ENCODE assay signal across 27 mouse cellular contexts in genomic region chr1:154042956-154043355, GRCm38 (mm10).
DNase-seq lines count a peak whose midpoint lies in the region; ATAC-seq and TF ChIP-seq lines count a peak whose summit lies in the region.
"Had no signal": no experiment of that assay in that cellular context is flagged by ENCODE, and none has a peak within 500 bp of the region (broad histone marks: within the 10 kb centered on the region; RNA-seq: fewer than 3 reads in every experiment).

No protein-coding gene starts in this region.

- H3K9me3 ChIP-seq in intestine, embryonic 16.5 days (ENCODE audit: control insufficient read depth, low read length) = no peaks in the 10 kb centered on the region
- no peaks in the 10 kb centered on the region for H3K9me3 ChIP-seq in intestine, embryonic 15.5 days
- H3K9me3 ChIP-seq in liver, postnatal 0 days (ENCODE audit: low read length) = no peaks in the 10 kb centered on the region
- H3K9me3 ChIP-seq in neural tube, embryonic 15.5 days (replicated peaks) = no peaks in the 10 kb centered on the region
- H3K9me3 ChIP-seq: embryonic facial prominence, embryonic 13.5 days; forebrain, embryonic 15.5 days; hindbrain, embryonic 10.5 days; limb, embryonic 10.5 days had no signal

- ATAC-seq in intestine, embryonic 16.5 days = peak; percentile 46; the same call in 1 of the 2 replicates
- no peak for ATAC-seq in intestine, embryonic 15.5 days
- peak; percentile 80 for ATAC-seq in liver, postnatal 0 days
- no peak for ATAC-seq in neural tube, embryonic 15.5 days (ENCODE audit: low FRiP score)
- no peak for ATAC-seq in megakaryocyte progenitor cell, adult 5-6 weeks (replicated peaks; ENCODE audit: poor library complexity)
- ATAC-seq: activated CD4-positive, CD25-positive, alpha-beta regulatory T cell, adult 4 months; forebrain, embryonic 15.5 days; hindbrain, postnatal 0 days; lung, postnatal 0 days had no signal

- H3K4me1 ChIP-seq in intestine, embryonic 16.5 days (ENCODE audit: control insufficient read depth, insufficient read depth, low read length) = no peaks in the 10 kb centered on the region
- no peaks in the 10 kb centered on the region for H3K4me1 ChIP-seq in intestine, embryonic 15.5 days (replicated peaks)
- 0 out of 2 replicates have a peak, but pooled peaks cover 4% of the 10 kb centered on the region for H3K4me1 ChIP-seq in liver, postnatal 0 days (ENCODE audit: insufficient read depth)
- H3K4me1 ChIP-seq in neural tube, embryonic 15.5 days = no peaks in the 10 kb centered on the region
- H3K4me1 ChIP-seq: embryonic facial prominence, embryonic 13.5 days; forebrain, embryonic 15.5 days; hindbrain, embryonic 10.5 days; limb, embryonic 10.5 days had no signal

- no peak for TF ChIP-seq EP300 in liver, postnatal 0 days (IDR thresholded peaks at IDR 0.05; ENCODE audit: low read depth)

- DNase-seq in large intestine, adult 2 months (ENCODE audit: low read depth, low spot score) = peak; percentile 63
- no peak for DNase-seq in liver, postnatal 0 days
- peak; percentile 33 for DNase-seq in yolk sac, embryonic 10.5 days (ENCODE audit: low spot score)
- DNase-seq in kidney, adult 9 months = no peak
- DNase-seq: adrenal gland, postnatal 10 days; cerebellum, adult 2 months; cerebellum, postnatal 25 days; gastrocnemius, postnatal 14 days; kidney, adult 18-20 months; kidney, postnatal 10 days; retina, postnatal 1 day; right cerebral cortex, postnatal 25 days; spleen, adult 18-20 months; thymus, postnatal 25 days had no signal

- no peak overlapping the region for H3K9ac ChIP-seq in intestine, embryonic 16.5 days (ENCODE audit: low read depth, low read length)
- no peak overlapping the region for H3K9ac ChIP-seq in intestine, embryonic 15.5 days
- no peak overlapping the region for H3K9ac ChIP-seq in liver, postnatal 0 days (replicated peaks)
- no peak overlapping the region for H3K9ac ChIP-seq in neural tube, embryonic 15.5 days (replicated peaks)
- H3K9ac ChIP-seq: embryonic facial prominence, embryonic 13.5 days; forebrain, embryonic 15.5 days had no signal

- H3K36me3 ChIP-seq in intestine, embryonic 16.5 days (ENCODE audit: control insufficient read depth, insufficient read depth, low read length) = no peaks in the 10 kb centered on the region
- H3K36me3 ChIP-seq in intestine, embryonic 15.5 days = no peaks in the 10 kb centered on the region
- H3K36me3 ChIP-seq in liver, postnatal 0 days (replicated peaks; ENCODE audit: insufficient read depth, low read length) = no peaks in the 10 kb centered on the region
- no peaks in the 10 kb centered on the region for H3K36me3 ChIP-seq in neural tube, embryonic 15.5 days
- H3K36me3 ChIP-seq: embryonic facial prominence, embryonic 13.5 days; forebrain, embryonic 15.5 days; hindbrain, embryonic 10.5 days; limb, embryonic 10.5 days had no signal

- no peak overlapping the region for H3K4me3 ChIP-seq in intestine, embryonic 16.5 days (ENCODE audit: low read length)
- H3K4me3 ChIP-seq in intestine, embryonic 15.5 days (replicated peaks) = no peak overlapping the region
- H3K4me3 ChIP-seq in liver, postnatal 0 days (ENCODE audit: low read depth, low read length) = no peak overlapping the region
- no peak overlapping the region for H3K4me3 ChIP-seq in neural tube, embryonic 15.5 days (replicated peaks)
- H3K4me3 ChIP-seq: embryonic facial prominence, embryonic 13.5 days; forebrain, embryonic 15.5 days; hindbrain, embryonic 10.5 days; limb, embryonic 10.5 days had no signal

- WGBS in intestine, embryonic 16.5 days = 71% methylated on average over 2 of the region's 2 CpGs
- 60% methylated on average over 2 of the region's 2 CpGs for WGBS in intestine, embryonic 15.5 days
- 28% methylated on average over 2 of the region's 2 CpGs for WGBS in large intestine, adult 2 months
- WGBS in liver, postnatal 0 days (ENCODE audit: insufficient replicate concordance) = 40% methylated on average over 2 of the region's 2 CpGs
- 81% methylated on average over 2 of the region's 2 CpGs for WGBS in neural tube, embryonic 15.5 days

- no peak for TF ChIP-seq CTCF in liver, postnatal 0 days (IDR thresholded peaks at IDR 0.05; ENCODE audit: low read depth)

- H3K27me3 ChIP-seq in intestine, embryonic 16.5 days (replicated peaks; ENCODE audit: control insufficient read depth, insufficient read depth, low read length) = no peaks in the 10 kb centered on the region
- H3K27me3 ChIP-seq in intestine, embryonic 15.5 days (replicated peaks) = no peaks in the 10 kb centered on the region
- no peaks in the 10 kb centered on the region for H3K27me3 ChIP-seq in liver, postnatal 0 days (ENCODE audit: insufficient read depth, low read length)
- H3K27me3 ChIP-seq in neural tube, embryonic 15.5 days (replicated peaks) = no peaks in the 10 kb centered on the region
- H3K27me3 ChIP-seq: embryonic facial prominence, embryonic 13.5 days; forebrain, embryonic 15.5 days had no signal

- H3K4me2 ChIP-seq in intestine, embryonic 16.5 days (ENCODE audit: low read depth, low read length) = no peak overlapping the region
- H3K4me2 ChIP-seq in intestine, embryonic 15.5 days (replicated peaks) = no peak overlapping the region
- no peak overlapping the region for H3K4me2 ChIP-seq in liver, postnatal 0 days (ENCODE audit: low read depth, low read length)
- no peak overlapping the region for H3K4me2 ChIP-seq in neural tube, embryonic 15.5 days
- H3K4me2 ChIP-seq: embryonic facial prominence, embryonic 13.5 days; forebrain, embryonic 15.5 days; midbrain, embryonic 11.5 days had no signal

- no peak overlapping the region for H3K27ac ChIP-seq in intestine, embryonic 16.5 days (ENCODE audit: low read length)
- H3K27ac ChIP-seq in intestine, embryonic 15.5 days = no peak overlapping the region
- no peak overlapping the region for H3K27ac ChIP-seq in liver, postnatal 0 days (ENCODE audit: low read depth)
- no peak overlapping the region for H3K27ac ChIP-seq in neural tube, embryonic 15.5 days (replicated peaks)
- H3K27ac ChIP-seq: embryonic facial prominence, embryonic 13.5 days; forebrain, embryonic 15.5 days; hindbrain, embryonic 10.5 days; hindbrain, postnatal 0 days; limb, embryonic 10.5 days; macrophage had no signal

Comparison
In these comparisons a context has a peak if more than half of its experiments do, and no peak if none do; other contexts are left out.
1. ATAC-seq: peak in intestine, embryonic 16.5 days (single experiment) and liver, postnatal 0 days (single experiment); none in intestine, embryonic 15.5 days (single experiment), neural tube, embryonic 15.5 days (single experiment) and megakaryocyte progenitor cell, adult 5-6 weeks (single experiment).
2. DNase-seq: peak in large intestine, adult 2 months (single experiment) and yolk sac, embryonic 10.5 days (single experiment); none in liver, postnatal 0 days (single experiment) and kidney, adult 9 months (single experiment).